Mouse (Mus musculus): Measurements from ENCODE around the gene Uso1.

Gene Uso1

DNA sequence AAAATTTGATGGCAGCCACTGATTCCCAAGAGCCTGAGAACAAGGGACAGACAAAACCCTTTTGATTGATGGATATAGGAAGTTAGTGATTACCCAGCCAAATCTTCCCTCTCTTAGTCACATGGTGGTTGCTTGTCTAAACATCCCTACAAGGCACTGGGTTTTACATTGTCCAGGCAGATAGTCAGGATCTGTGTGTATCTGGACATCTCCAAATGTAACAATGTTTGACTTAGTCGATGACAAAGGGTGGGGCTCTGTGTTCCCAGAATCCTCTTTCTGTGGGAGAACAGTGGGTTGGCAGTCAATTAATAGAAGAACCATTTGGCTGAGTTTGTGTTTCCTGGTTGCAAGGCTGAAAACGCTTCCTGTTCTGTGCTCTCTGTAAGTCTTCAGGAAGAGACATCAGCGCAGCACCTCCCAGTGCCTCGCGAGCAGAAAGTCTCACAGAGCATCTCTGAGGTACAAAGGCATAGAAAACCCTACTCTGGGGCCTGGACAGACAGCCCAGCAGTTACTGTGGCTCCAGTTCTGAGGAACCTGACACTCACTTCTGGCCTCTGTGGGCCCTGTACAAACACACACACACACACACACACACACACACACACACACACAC lies 97.3 kb downstream of the Uso1 start:
- no peak for DNase-seq (ENCODE audit: extremely low spot score, low spot score)

DNA sequence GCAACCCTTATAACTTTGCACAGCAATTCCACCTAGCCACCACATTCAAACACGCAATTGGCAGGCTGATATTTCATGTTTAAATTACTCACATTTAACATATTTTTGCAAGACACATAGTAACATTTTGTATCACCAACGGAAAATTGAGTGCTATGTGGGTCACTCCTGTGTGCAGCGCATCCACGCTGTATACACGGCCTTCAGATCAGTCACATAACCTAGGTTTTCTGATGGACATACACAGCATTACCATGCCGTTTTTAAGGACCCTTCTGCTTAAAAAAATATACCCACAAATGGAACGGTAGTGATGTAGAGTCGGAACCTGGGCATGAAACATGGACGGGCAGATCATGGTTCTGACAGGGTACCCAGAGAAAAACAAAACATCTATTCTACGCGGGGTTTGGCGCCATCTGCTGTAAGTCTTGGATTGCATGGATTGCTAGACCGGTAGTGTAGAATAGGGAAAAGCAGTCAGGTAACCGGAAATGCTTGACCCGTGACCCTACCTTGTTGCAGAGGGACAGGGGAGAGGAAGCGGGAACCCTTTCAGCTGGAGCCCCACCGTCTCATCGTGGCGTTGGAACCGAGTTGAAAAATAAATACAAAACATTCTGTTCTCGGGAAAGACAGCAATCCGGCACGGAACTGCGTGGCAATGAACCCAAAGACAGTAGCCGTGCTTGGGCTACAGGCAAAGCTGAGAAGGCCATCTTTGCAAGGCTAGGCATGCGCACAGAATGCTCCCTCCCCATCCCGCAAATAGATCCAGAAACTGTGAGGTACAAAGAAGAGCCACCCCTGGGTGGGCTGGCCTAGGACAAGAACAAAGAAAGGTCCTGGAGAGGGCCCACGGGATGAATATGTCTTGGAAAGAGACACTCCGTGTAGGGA lies 101.8 kb downstream of the Uso1 start:
- DNase-seq (ENCODE audit: extremely low spot score, low spot score), result peak; percentile 60

DNA sequence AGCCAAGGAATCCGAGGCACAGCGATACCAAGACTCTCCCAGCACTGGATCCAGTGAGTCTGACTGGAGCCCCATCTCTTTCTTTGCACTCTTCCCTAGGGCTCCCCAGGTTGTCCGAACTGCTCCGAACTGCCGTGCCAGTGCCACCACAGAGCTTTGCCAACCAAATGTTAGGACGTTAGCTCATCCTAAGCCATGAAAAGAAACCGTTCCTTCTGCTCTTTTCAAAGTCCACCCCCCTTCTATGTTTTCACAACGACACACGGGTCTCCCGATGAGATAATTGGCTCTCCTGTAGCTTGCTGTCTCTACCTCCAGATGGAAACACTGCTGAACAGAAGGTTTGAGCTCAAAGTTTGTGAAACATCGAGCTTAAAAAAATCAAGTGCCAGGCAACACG lies 103.0 kb downstream of the Uso1 start:
- no peak for DNase-seq (ENCODE audit: extremely low spot score, low spot score)

DNA sequence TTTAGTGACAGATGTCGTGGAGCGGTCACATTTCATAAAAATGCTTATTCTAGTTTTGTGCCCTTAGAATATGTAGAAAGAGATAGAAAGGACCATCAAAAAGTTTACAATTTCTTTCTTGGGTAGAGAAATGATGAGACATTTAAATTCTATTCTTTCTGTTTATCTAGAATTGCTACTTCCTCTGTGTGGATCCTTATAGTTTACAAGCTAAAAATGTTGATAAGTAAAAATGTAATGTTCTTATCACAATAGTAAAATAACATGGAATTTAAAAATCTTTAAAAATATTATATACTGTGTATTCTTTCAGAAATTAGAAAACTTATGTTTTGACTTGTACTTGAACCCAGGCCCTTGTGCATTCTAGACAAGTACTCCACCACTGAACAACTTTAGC lies 107.2 kb downstream of the Uso1 start:
- no peak for DNase-seq (ENCODE audit: extremely low spot score, low spot score)

DNA sequence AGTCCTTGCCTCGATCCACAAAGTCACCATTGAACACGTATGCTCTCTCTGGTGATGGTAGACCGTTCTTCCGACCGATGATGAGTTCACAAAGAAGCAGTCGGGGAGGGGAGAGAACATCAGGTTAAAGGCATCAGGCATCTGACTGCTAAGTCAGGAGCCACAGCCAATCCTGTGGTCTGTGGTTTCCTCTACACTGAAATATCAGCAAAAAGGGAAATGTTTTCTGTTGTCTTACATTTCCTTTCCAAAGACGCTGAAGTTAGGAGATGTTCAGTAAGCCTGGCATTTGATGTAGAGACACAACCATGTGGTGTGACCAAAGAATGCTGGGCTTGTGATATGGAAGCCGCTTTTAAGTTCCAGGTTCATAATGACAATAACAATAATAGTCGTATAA lies 107.7 kb downstream of the Uso1 start:
- no peak for DNase-seq (ENCODE audit: extremely low spot score, low spot score)

DNA sequence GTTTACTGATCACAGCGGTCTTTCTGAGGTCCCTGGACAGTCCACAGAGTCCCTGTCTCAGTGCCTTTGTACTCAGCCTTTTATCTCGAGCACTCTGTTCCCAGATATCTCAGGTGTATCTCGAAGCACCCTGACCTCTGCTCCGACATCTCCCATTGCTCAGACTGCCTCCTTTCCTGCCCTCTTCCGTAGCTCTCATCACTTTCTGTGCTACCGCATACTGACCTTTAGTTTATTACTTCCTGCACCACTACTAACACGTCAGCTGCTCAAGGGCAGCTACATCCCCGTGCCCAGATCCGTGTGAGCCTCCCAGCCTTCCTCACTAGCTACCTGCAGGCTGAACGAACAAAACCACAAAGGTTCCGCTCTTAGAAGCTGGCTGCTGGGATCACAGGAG lies 110.9 kb downstream of the Uso1 start:
- no peak for DNase-seq (ENCODE audit: extremely low spot score, low spot score)

DNA sequence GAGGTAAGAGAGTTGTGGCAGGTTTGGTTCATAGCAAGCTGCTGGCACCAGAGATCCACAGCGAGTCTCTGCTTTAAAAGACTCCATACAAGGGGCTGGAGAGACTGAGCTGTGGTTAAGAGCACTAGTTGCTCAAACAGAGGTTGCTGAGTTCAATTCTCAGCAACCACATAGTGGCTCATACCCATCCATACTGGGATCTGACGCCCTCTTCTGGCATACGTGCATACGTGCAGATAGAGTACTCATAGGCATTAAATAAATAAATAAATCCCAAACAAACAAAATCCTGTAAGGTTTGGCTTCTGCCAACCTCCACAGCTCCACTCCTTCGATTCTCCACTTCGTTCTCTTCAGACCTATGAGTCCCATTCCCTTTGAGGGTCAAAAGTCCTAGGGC lies 114.3 kb downstream of the Uso1 start:
- DNase-seq (ENCODE audit: extremely low spot score, low spot score), result no peak
